Mouse (Mus musculus) embryonic facial prominence, embryonic 12.5 days (tissue): ENCODE data around the gene Tmem174. TPM values are rescaled to one million over a fixed set of nuclear protein-coding genes. Genes with fewer than 3 reads are reported as not detected.

Experiments used
- ATAC-seq: fragments of 200-750 bp; cut with Nextera tagmentation; 2 replicates; pipeline ENCODE4 v1.8.0; 2017; ENCODE audit not compliant: insufficient number of reproducible peaks, insufficient read depth, low FRiP score, low TSS enrichment
- H3K27ac ChIP-seq: fragments of 300-500 bp; sonication (generic); 2 replicates; pipeline ENCODE4 v1.5.1; 2016; ENCODE audit warnings: mild to moderate bottlenecking
- H3K27me3 ChIP-seq: fragments of 300-500 bp; sonication (generic); 2 replicates; pipeline ENCODE4 v1.6.1; 2016; ENCODE audit warnings: mild to moderate bottlenecking, moderate library complexity
- H3K36me3 ChIP-seq: fragments of 300-500 bp; sonication (generic); 2 replicates; pipeline ENCODE4 v1.6.1; 2016; ENCODE audit warnings: mild to moderate bottlenecking
- H3K4me1 ChIP-seq: fragments of 300-500 bp; sonication (generic); 2 replicates; pipeline ENCODE4 v1.6.1; 2016
- H3K4me2 ChIP-seq: fragments of 300-500 bp; sonication (generic); replicated peaks from 2 replicates; pipeline ENCODE4 v1.6.1; 2016; ENCODE audit warnings: mild to moderate bottlenecking, moderate library complexity
- H3K4me3 ChIP-seq: fragments of 300-500 bp; sonication (generic); 2 replicates; pipeline ENCODE4 v1.5.1; 2016; ENCODE audit warnings: mild to moderate bottlenecking
- H3K9ac ChIP-seq: fragments of 300-500 bp; sonication (generic); 2 replicates; pipeline ENCODE4 v1.6.1; 2016; ENCODE audit warnings: mild to moderate bottlenecking, moderate library complexity
- H3K9me3 ChIP-seq: fragments of 300-500 bp; sonication (generic); 2 replicates; pipeline ENCODE4 v1.6.1; 2016; ENCODE audit warnings: mild to moderate bottlenecking, moderate library complexity
- WGBS: fragments of 180-500 bp; shearing (Covaris S2); methylation state at CpG from one replicate; pipeline ENCODE4 v1.1.7; 2016; 5-methylcytosine and 5-hydroxymethylcytosine counted together
- polyA plus RNA-seq: library from polyadenylated mRNA; unstranded; fragments of >200 nt; fragmentation: Nextera tagmentation; extraction: Ambion mirVana; gene quantifications from 2 replicates; pipeline ENCODE4 v1.2.1, GENCODE M21; 2016

Gene Tmem174
- polyA plus RNA-seq, 1 experiment from 2014 or later, result not detected

GRCm38 (mm10) chr13:98655346-98655745 lies 18.1 kb upstream of the Tmem174 start:
- no peaks in the 10 kb centered on the region for H3K27me3 ChIP-seq
- H3K4me3 ChIP-seq, result no peak overlapping the region
- no peak overlapping the region for H3K9ac ChIP-seq
- no peak overlapping the region for H3K27ac ChIP-seq
- H3K9me3 ChIP-seq, result no peaks in the 10 kb centered on the region
- WGBS, result 92% methylated on average over 4 of the region's 4 CpGs
- H3K36me3 ChIP-seq, result no peaks in the 10 kb centered on the region
- peaks cover 13% of the 10 kb centered on the region for H3K4me1 ChIP-seq
- ATAC-seq, result no peak
- H3K4me2 ChIP-seq, result no peak overlapping the region

DNA sequence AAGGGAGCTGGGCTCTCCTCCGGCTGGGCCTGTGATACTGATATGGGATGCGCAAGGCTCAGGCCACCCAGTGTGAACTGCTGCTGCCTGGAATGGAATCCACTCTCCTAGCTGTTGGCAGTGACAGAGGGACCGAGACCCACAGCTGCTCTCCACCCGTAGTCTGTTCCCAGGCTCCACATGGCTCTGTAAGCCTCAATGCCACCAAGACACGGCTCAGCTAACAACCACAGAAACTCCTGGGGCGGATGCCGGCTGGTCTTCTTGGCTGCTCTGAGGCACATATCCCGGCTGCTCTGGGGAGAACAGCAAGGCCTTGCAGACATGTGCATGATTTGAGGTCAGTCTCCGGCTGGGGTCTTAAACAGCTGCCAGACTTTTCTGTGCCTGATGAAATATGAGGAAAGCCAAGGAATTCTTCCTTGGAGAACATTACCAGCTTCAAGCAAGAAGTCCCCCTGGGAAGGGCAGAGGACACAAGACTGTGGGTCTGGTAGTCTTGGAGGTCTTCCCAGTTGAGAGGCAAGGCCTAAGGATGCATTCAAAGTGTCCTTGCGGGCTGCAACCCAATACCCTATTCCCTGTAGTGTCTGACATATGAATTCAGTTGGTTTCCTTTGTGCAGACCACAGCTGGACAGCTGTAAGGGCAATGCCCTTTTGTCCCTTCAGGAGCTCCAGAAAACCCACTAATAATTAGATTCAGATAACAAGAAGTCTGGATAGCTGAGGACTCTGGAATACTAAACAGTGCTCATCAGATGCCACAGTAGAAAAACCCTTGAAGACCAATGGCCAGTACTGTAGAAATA lies 17.1 kb upstream of the Tmem174 start:
- H3K9me3 ChIP-seq, result no peaks in the 10 kb centered on the region
- H3K27ac ChIP-seq, result peak overlapping the region; percentile 13; the same call in 1 of the 2 replicates
- no peaks in the 10 kb centered on the region for H3K27me3 ChIP-seq
- H3K4me1 ChIP-seq, result peaks cover 13% of the 10 kb centered on the region
- no peak overlapping the region for H3K4me2 ChIP-seq
- no peaks in the 10 kb centered on the region for H3K36me3 ChIP-seq
- 66% methylated on average over 10 of the region's 10 CpGs for WGBS
- ATAC-seq, result peak; percentile 60; the same call in 1 of the 2 replicates
- no peak overlapping the region for H3K9ac ChIP-seq
- no peak overlapping the region for H3K4me3 ChIP-seq

- H3K4me1 ChIP-seq, result peaks cover 13% of the 10 kb centered on the region
- no peak overlapping the region for H3K9ac ChIP-seq
- H3K36me3 ChIP-seq, result no peaks in the 10 kb centered on the region
- WGBS, result 75% methylated on average over 2 of the region's 2 CpGs
- no peak overlapping the region for H3K4me3 ChIP-seq
- H3K9me3 ChIP-seq, result no peaks in the 10 kb centered on the region
- no peak overlapping the region for H3K4me2 ChIP-seq
- no peak overlapping the region for H3K27ac ChIP-seq
- ATAC-seq, result no peak
- no peaks in the 10 kb centered on the region for H3K27me3 ChIP-seq
Observed at GRCm38 (mm10) chr13:98652194-98652593, 15.0 kb upstream of the Tmem174 start.

DNA sequence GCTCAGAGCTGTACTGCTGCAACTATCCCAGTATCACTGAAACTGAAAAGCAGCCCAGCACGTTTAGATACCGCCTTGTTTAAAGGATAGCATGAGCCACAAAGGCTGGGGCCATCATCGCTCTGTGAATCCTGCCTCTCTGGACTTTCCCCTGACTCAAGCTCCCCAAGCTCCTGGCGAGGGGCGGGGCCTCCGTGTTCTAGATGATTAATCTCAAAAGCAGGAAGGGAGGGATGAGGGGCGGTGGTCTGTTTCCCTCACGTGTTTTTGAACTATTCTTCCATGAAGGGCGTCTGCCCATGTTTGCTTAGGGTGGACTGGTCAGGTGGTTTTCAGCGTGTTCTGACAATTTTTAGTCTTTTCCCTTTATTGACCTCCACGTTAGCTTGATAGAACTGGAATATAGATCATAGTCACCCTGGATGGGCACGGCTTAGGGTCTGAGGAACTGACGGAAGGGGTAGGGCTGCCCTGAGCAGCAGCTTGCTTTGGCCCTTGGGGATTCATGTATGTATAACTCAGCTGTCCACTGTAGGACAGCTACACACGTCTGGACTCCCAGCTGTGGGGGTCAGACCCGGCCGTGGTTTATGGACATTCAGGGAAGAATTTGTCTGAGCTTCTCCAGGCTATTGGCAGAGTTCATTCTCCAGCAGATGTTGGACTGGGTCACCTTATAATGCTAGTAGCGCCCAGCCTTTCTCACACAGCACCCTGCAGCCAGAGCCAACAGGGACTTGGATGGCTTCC lies 14.2 kb upstream of the Tmem174 start:
- no peaks in the 10 kb centered on the region for H3K9me3 ChIP-seq
- 79% methylated on average over 17 of the region's 17 CpGs for WGBS
- no peak for ATAC-seq

GRCm38 (mm10) chr13:98647775-98648568 lies 10.8 kb upstream of the Tmem174 start:
- Histone ChIP-seq H3K4me2 (no peak overlapping the region), H3K36me3 (no peaks in the 10 kb centered on the region), H3K4me1 (no peaks in the 10 kb centered on the region), H3K9ac (no peak overlapping the region), H3K4me3 (no peak overlapping the region), H3K9me3 (no peaks in the 10 kb centered on the region), H3K27me3 (no peaks in the 10 kb centered on the region), H3K27ac (no peak overlapping the region)
- 85% methylated on average over 22 of the region's 22 CpGs for WGBS
- no peak for ATAC-seq

More for the DNA sequence above, 14.2 kb upstream of the Tmem174 start:
- Histone ChIP-seq H3K4me3 (no peak overlapping the region), H3K27ac (no peak overlapping the region), H3K9ac (no peak overlapping the region), H3K4me2 (no peak overlapping the region), H3K36me3 (no peaks in the 10 kb centered on the region), H3K4me1 (peaks cover 13% of the 10 kb centered on the region), H3K27me3 (no peaks in the 10 kb centered on the region)

GRCm38 (mm10) chr13:98638507-98639166 lies 1.4 kb upstream of the Tmem174 start:
- no peaks in the 10 kb centered on the region for H3K9me3 ChIP-seq
- H3K27ac ChIP-seq, result no peak overlapping the region
- ATAC-seq, result no peak
- no peak overlapping the region for H3K4me2 ChIP-seq
- no peaks in the 10 kb centered on the region for H3K27me3 ChIP-seq
- H3K36me3 ChIP-seq, result no peaks in the 10 kb centered on the region
- H3K4me1 ChIP-seq, result no peaks in the 10 kb centered on the region
- no peak overlapping the region for H3K9ac ChIP-seq
- WGBS, result 83% methylated on average over 5 of the region's 5 CpGs
- H3K4me3 ChIP-seq, result no peak overlapping the region

DNA sequence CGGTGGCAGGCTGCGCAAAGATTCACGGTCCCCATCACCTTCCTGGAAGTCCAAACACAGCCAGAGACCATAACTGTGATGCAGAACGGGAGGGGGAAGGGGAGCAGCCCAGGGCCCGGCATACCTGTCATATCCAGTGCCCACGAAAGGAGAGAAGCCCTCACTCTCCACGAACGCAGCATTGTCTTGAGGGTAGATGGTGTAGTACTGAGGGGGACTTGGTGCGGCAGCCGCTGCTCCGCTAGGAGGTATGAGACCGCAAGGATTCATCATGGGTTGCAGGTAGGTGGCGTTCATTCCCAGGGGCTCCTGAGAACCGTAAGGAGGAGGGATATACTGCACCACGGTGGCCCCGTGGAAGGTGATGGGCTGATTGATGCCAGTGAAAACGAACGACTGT lies 639 bp downstream of the Tmem174 start:
- H3K27ac ChIP-seq, result no peak overlapping the region
- peaks cover 2% of the 10 kb centered on the region for H3K4me1 ChIP-seq
- no peaks in the 10 kb centered on the region for H3K9me3 ChIP-seq
- 0 out of 2 replicates have a peak overlapping the region, but pooled peaks have one; percentile 3 for H3K4me2 ChIP-seq
- H3K9ac ChIP-seq, result no peak overlapping the region
- WGBS, result 74% methylated on average over 18 of the region's 18 CpGs
- H3K4me3 ChIP-seq, result no peak overlapping the region
- H3K36me3 ChIP-seq, result no peaks in the 10 kb centered on the region
- no peak for ATAC-seq
- H3K27me3 ChIP-seq, result no peaks in the 10 kb centered on the region

DNA sequence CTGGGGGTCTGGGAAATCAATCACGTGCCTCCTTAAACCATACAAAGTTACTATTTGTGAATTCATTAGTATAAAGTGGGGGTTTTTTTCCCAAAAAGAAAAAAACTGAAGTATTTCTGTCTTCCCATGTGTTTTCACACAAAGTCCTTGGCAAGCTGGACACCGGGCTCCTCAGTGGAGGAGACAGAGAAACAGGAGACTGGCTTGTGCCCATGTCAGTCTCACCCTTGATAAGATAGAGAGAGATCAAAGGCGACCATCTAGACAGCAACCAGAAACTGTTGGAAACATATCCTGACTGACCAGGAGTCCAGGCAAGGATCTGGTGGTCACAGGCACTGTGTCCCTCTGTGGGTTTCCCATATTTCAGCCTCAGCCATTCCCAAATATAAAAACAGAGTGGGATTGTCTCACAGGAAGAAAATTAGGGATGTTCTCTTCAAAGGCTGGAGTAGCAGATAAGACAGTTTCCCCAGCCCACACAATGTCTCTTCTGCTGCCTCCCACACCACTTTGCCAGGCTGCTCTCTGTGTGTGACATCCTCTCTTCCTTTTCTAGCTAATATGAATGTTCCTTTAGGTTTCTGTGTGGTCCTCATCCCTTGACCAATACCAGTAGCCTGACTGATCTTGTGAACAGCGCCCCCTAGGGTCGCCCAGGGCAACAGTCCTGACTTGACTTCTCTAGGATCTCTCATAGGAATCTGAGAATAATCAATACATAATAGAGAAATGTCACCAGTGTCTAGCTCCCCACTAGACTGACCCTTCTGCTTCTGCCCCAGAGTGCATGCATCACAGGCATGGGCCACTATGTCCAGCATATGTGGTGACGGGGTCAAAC lies 3.3 kb downstream of the Tmem174 start:
- H3K36me3 ChIP-seq, result no peaks in the 10 kb centered on the region
- WGBS, result 60% methylated on average over 6 of the region's 6 CpGs

DNA sequence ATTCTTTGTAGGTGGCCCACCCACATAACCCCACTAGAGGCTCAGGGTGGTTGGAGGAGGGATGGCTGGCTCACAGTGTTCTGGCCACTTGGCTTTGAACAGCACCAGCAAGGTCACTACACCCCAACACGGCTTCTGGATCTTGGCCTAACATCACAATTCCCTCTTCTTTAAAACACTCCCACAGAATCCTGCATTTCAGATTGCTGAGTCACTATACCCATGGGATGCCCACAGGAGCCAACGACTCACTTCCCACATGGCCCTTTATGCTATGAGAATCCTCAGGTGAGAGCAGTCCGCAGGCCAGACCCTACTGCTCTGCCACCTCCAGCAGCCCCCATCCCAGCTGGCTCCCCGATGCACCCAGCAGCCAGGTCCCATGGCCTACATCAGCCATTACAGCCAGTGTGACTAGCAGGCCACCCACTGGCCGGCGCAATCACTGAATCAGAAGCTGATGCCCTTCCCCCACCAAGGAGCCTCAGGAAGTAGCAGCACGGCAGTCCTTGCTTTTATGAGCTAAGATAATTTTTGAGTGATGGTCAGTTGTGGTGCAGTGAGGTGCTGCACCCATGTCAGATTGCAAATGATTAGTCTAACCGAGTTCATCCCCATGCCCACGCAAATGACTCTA lies 4.8 kb downstream of the Tmem174 start:
- Histone ChIP-seq H3K4me3 (no peak overlapping the region), H3K4me2 (no peak overlapping the region), H3K27me3 (no peaks in the 10 kb centered on the region; the same call in 1 of the 2 replicates), H3K9ac (no peak overlapping the region), H3K36me3 (no peaks in the 10 kb centered on the region), H3K9me3 (no peaks in the 10 kb centered on the region), H3K4me1 (peaks cover 10% of the 10 kb centered on the region), H3K27ac (no peak overlapping the region)
- 79% methylated on average over 9 of the region's 9 CpGs for WGBS
- no peak for ATAC-seq

More for the DNA sequence above, 3.3 kb downstream of the Tmem174 start:
- ATAC-seq, result no peak
- Histone ChIP-seq H3K9ac (no peak overlapping the region), H3K4me1 (peaks cover 10% of the 10 kb centered on the region), H3K4me2 (no peak overlapping the region), H3K27ac (no peak overlapping the region), H3K4me3 (no peak overlapping the region), H3K27me3 (no peaks in the 10 kb centered on the region; the same call in 1 of the 2 replicates), H3K9me3 (no peaks in the 10 kb centered on the region)

DNA sequence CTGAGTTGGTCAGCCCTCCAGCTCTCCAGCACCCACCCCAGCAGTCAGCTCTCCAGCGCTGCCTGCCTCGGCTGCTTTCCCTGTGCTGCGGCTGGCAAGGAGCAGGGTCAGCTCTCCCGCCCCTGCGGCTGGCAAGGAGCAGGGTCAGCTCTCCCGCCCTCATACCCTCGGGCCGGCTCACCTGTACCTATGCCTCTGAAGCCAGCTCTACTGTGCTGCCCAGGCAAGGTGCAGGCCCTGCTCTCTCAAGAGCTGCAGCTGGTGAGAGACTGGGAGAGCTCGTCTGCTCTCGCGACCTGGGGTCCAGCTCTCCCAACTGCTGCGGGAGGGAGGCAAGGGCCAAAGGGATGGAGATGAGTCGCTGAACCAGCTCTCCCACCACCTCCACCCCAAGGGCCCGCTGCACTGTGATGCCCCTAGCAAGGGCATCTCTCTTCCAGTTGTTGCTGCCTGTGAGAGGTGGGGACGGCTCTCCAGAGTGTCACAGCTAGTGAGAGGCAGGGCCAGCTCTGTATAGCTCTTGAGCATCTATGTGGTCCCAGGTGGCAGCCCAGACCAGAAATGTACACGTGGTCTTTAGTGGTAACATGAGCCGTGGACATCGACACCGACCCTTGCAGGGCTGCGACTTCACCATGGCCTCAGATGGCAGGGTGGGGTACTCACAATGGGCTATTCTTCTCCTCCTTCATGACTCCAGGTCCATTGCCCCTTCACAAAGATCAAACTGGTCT lies 5.9 kb downstream of the Tmem174 start:
- H3K36me3 ChIP-seq, result no peaks in the 10 kb centered on the region
- no peak for ATAC-seq
- H3K4me1 ChIP-seq, result peaks cover 10% of the 10 kb centered on the region
- no peak overlapping the region for H3K9ac ChIP-seq
- no peaks in the 10 kb centered on the region for H3K9me3 ChIP-seq
- H3K27ac ChIP-seq, result no peak overlapping the region
- no peak overlapping the region for H3K4me3 ChIP-seq
- H3K27me3 ChIP-seq, result no peaks in the 10 kb centered on the region; the same call in 1 of the 2 replicates
- no peak overlapping the region for H3K4me2 ChIP-seq
- 25% methylated on average over 20 of the region's 20 CpGs for WGBS
